Mouse (Mus musculus) CD4-positive, CD25-positive, alpha-beta regulatory T cell, adult 9 weeks (primary cell): ENCODE results near the gene Olfr57. TPM values are rescaled to one million over a fixed set of nuclear protein-coding genes. Genes with fewer than 3 reads are reported as not detected.

Source experiments
- polyA plus RNA-seq: library from polyadenylated mRNA; unstranded; fragments of 100-300 nt; shearing (Covaris generic); gene quantifications from one replicate; pipeline ENCODE4 v1.2.1, GENCODE M21; 2017

The Olfr57 gene
- not detected for polyA plus RNA-seq

DNA sequence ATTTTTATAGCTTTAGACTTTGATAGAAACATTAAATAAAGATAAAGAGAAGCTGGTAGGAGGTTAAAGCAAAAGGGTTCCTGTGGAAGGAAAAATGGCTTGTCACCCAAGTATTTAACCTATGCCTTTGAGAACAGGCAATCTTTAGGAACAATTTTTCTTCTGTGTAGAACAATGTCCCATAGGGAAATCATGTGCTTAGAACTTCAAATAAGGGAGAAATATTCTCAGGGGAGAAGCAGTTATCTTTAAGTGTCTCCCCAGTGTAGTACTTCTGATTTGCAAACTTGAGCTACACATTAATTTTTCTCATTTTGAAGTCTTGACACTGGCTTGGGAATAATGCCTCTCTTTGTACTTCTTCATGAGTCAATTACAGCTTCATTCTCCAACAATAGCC, at the start of gene Olfr57:
Gene Olfr57 (plus strand): TSS at position 301 of the 400 bp plus-strand sequence.

DNA sequence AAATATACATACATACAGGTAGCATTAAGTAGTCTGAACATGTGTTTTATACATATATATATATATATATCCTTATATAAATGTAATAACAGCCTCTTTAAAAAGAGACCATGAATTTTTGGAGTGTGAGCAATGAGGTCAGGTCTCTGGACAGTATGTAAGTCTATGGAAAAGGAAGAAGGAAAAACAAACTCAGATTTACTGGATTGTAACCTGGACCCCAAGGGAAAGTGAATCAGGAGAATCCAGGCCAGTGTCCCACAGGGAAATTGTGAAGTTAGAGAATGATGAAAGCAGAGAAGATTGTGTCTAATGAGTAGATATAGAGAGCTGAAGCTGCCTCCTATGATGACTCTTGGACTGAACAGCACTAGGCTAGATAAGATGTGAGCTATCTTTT, 47.8 kb upstream of the Olfr57 start, which contains the start of gene Olfr1352:
Gene Olfr1352 (plus strand): TSS at position 301 of the 400 bp plus-strand sequence.

GRCm38 (mm10) chr10:79012172-79012571, 16.4 kb upstream of the Olfr57 start, which contains the start of gene Olfr1351:
Gene Olfr1351 (plus strand): TSS chr10:79012472.

Other genes starting within 250 kb of the Olfr57 start
- not detected for gene Slc1a6, start 248.2 kb upstream of the Olfr57 start, polyA plus RNA-seq
- gene Olfr1356, start 176.6 kb upstream of the Olfr57 start, polyA plus RNA-seq = not detected
- not detected for gene Olfr1355, start 153.2 kb upstream of the Olfr57 start, polyA plus RNA-seq
- not detected for gene Olfr1354, start 115.6 kb upstream of the Olfr57 start, polyA plus RNA-seq
- not detected for gene Olfr8, start 78.1 kb upstream of the Olfr57 start, polyA plus RNA-seq
- gene Olfr1353, start 65.4 kb upstream of the Olfr57 start, polyA plus RNA-seq = not detected
- gene Olfr1352, start 47.7 kb upstream of the Olfr57 start, polyA plus RNA-seq = not detected
- gene Olfr1351, start 16.3 kb upstream of the Olfr57 start, polyA plus RNA-seq = not detected
- 33.3 TPM for gene 2610008E11Rik, start 68.9 kb downstream of the Olfr57 start, polyA plus RNA-seq
- not detected for gene Vmn2r80, start 120.0 kb downstream of the Olfr57 start, polyA plus RNA-seq
- not detected for gene Vmn2r81, start 219.0 kb downstream of the Olfr57 start, polyA plus RNA-seq